ENCODE assay signal across 21 mouse cellular contexts in genomic region chr11:9373160-9373559, GRCm38 (mm10).
DNase-seq lines count a peak whose midpoint lies in the region; ATAC-seq and TF ChIP-seq lines count a peak whose summit lies in the region.
"Had no signal": no experiment of that assay in that cellular context is flagged by ENCODE, and none has a peak within 500 bp of the region (broad histone marks: within the 10 kb centered on the region; RNA-seq: fewer than 3 reads in every experiment).

No protein-coding gene starts in this region.

- no peaks in the 10 kb centered on the region for H3K36me3 ChIP-seq in hindbrain, postnatal 0 days (ENCODE audit: insufficient read depth, low read length)
- H3K36me3 ChIP-seq in hindbrain, embryonic 11.5 days (ENCODE audit: control insufficient read depth, insufficient read depth, low read length), result no peaks in the 10 kb centered on the region
- H3K36me3 ChIP-seq in lung, postnatal 0 days (ENCODE audit: insufficient read depth, low read length), result no peaks in the 10 kb centered on the region
- no peaks in the 10 kb centered on the region for H3K36me3 ChIP-seq in liver, embryonic 16.5 days (ENCODE audit: control insufficient read depth, insufficient read depth)
- H3K36me3 ChIP-seq in forebrain, embryonic 10.5 days (replicated peaks), result no peaks in the 10 kb centered on the region
- H3K36me3 ChIP-seq: limb, embryonic 15.5 days; neural tube, embryonic 13.5 days had no signal

- no peak overlapping the region for H3K4me2 ChIP-seq in hindbrain, postnatal 0 days (ENCODE audit: low read depth, low read length)
- no peak overlapping the region for H3K4me2 ChIP-seq in hindbrain, embryonic 11.5 days (replicated peaks; ENCODE audit: low read depth, low read length)
- H3K4me2 ChIP-seq in lung, postnatal 0 days (replicated peaks; ENCODE audit: low read depth, low read length), result no peak overlapping the region
- H3K4me2 ChIP-seq in liver, embryonic 16.5 days (ENCODE audit: low read depth, low read length), result no peak overlapping the region
- H3K4me2 ChIP-seq: limb, embryonic 15.5 days; neural tube, embryonic 13.5 days had no signal

- H3K9me3 ChIP-seq in hindbrain, postnatal 0 days (ENCODE audit: low read length), result no peaks in the 10 kb centered on the region
- no peaks in the 10 kb centered on the region for H3K9me3 ChIP-seq in hindbrain, embryonic 11.5 days (ENCODE audit: control insufficient read depth, low read length)
- no peaks in the 10 kb centered on the region for H3K9me3 ChIP-seq in lung, postnatal 0 days (ENCODE audit: low read length)
- no peaks in the 10 kb centered on the region for H3K9me3 ChIP-seq in liver, embryonic 16.5 days (replicated peaks; ENCODE audit: control insufficient read depth, low read length)
- H3K9me3 ChIP-seq in forebrain, embryonic 10.5 days, result no peaks in the 10 kb centered on the region
- H3K9me3 ChIP-seq: limb, embryonic 15.5 days; megakaryocyte, embryonic 14.5 days; neural tube, embryonic 13.5 days had no signal

- no peak overlapping the region for H3K27ac ChIP-seq in hindbrain, postnatal 0 days
- H3K27ac ChIP-seq in hindbrain, embryonic 11.5 days (ENCODE audit: low read depth, low read length), result no peak overlapping the region
- no peak overlapping the region for H3K27ac ChIP-seq in lung, postnatal 0 days (ENCODE audit: low read length)
- H3K27ac ChIP-seq in liver, embryonic 16.5 days (ENCODE audit: low read length), result no peak overlapping the region
- no peak overlapping the region for H3K27ac ChIP-seq in forebrain, embryonic 10.5 days
- H3K27ac ChIP-seq: heart, adult 2 months; limb, embryonic 15.5 days; neural tube, embryonic 13.5 days; stomach, postnatal 0 days had no signal

- H3K4me3 ChIP-seq in hindbrain, postnatal 0 days (ENCODE audit: low read length), result no peak overlapping the region
- no peak overlapping the region for H3K4me3 ChIP-seq in hindbrain, embryonic 11.5 days (ENCODE audit: low read depth, low read length)
- no peak overlapping the region for H3K4me3 ChIP-seq in lung, postnatal 0 days (ENCODE audit: low read depth, low read length)
- H3K4me3 ChIP-seq in liver, embryonic 16.5 days (ENCODE audit: low read depth, low read length), result no peak overlapping the region
- no peak overlapping the region for H3K4me3 ChIP-seq in forebrain, embryonic 10.5 days
- H3K4me3 ChIP-seq: erythroblast, embryonic 14.5 days; heart, adult 2 months; limb, embryonic 15.5 days; megakaryocyte, embryonic 14.5 days; neural tube, embryonic 13.5 days had no signal

- DNase-seq in hindbrain, postnatal 0 days (ENCODE audit: low spot score), result peak; percentile 4
- DNase-seq in hindbrain, embryonic 11.5 days (ENCODE audit: low spot score), result no peak
- DNase-seq in lung, postnatal 10 days, result peak; percentile 9
- DNase-seq in lung, postnatal 0 days (ENCODE audit: low spot score), result no peak
- DNase-seq in forebrain, embryonic 10.5 days (ENCODE audit: extremely low spot score, low spot score), result no peak
- DNase-seq: adrenal gland, adult 2 months; cerebellum, adult 11-12 months; forebrain, postnatal 0 days; kidney, adult 11 months; kidney, postnatal 25 days; layer of hippocampus, adult 9-11 months; thymus, postnatal 14 days had no signal

- H3K27me3 ChIP-seq in hindbrain, postnatal 0 days (ENCODE audit: insufficient read depth, low read length), result no peaks in the 10 kb centered on the region
- no peaks in the 10 kb centered on the region for H3K27me3 ChIP-seq in hindbrain, embryonic 11.5 days (ENCODE audit: control insufficient read depth, insufficient read depth, low read length)
- no peaks in the 10 kb centered on the region for H3K27me3 ChIP-seq in lung, postnatal 0 days (replicated peaks; ENCODE audit: insufficient read depth, low read length)
- no peaks in the 10 kb centered on the region for H3K27me3 ChIP-seq in liver, embryonic 16.5 days (ENCODE audit: control insufficient read depth, insufficient read depth, low read depth, low read length)
- no peaks in the 10 kb centered on the region for H3K27me3 ChIP-seq in forebrain, embryonic 10.5 days (ENCODE audit: poor library complexity, severe bottlenecking)
- H3K27me3 ChIP-seq: limb, embryonic 15.5 days; megakaryocyte, embryonic 14.5 days; neural tube, embryonic 13.5 days had no signal

- H3K9ac ChIP-seq in hindbrain, postnatal 0 days (replicated peaks; ENCODE audit: low read length), result no peak overlapping the region
- H3K9ac ChIP-seq in hindbrain, embryonic 11.5 days (ENCODE audit: low read depth, low read length), result no peak overlapping the region
- H3K9ac ChIP-seq in lung, postnatal 0 days (replicated peaks; ENCODE audit: low read depth), result no peak overlapping the region
- no peak overlapping the region for H3K9ac ChIP-seq in liver, embryonic 16.5 days (ENCODE audit: low read depth, low read length)
- H3K9ac ChIP-seq: forebrain, postnatal 0 days; limb, embryonic 15.5 days; neural tube, embryonic 13.5 days had no signal

- 69% methylated on average over 5 of the region's 5 CpGs for WGBS in hindbrain, postnatal 0 days
- 86% methylated on average over 5 of the region's 5 CpGs for WGBS in hindbrain, embryonic 11.5 days
- 24% methylated on average over 5 of the region's 5 CpGs for WGBS in lung, postnatal 0 days
- 19% methylated on average over 5 of the region's 5 CpGs for WGBS in liver, embryonic 16.5 days (ENCODE audit: insufficient replicate concordance)
- WGBS in forebrain, embryonic 10.5 days, result 85% methylated on average over 5 of the region's 5 CpGs

- ATAC-seq in hindbrain, postnatal 0 days, result no peak
- ATAC-seq in hindbrain, embryonic 11.5 days (ENCODE audit: low FRiP score), result no peak
- ATAC-seq in lung, postnatal 0 days, result no peak
- 0 out of 2 replicates have a peak, but pooled peaks have one; percentile 21 for ATAC-seq in liver, embryonic 16.5 days (ENCODE audit: low read depth)
- ATAC-seq in neutrophil, adult 5-6 weeks (ENCODE audit: extremely low read depth, insufficient number of reproducible peaks, low FRiP score, poor library complexity, severe bottlenecking), result peak; percentile 71
- ATAC-seq: forebrain, postnatal 0 days; hindbrain, embryonic 16.5 days had no signal

- TF ChIP-seq CTCF in hindbrain, postnatal 0 days (IDR thresholded peaks at IDR 0.05; ENCODE audit: low read depth), result no peak
- TF ChIP-seq CTCF in lung, postnatal 0 days (IDR thresholded peaks at IDR 0.05), result no peak

- no peak for TF ChIP-seq EP300 in lung, postnatal 0 days (IDR thresholded peaks at IDR 0.05)

- no peaks in the 10 kb centered on the region for H3K4me1 ChIP-seq in hindbrain, postnatal 0 days (ENCODE audit: insufficient read depth, low read length)
- H3K4me1 ChIP-seq in hindbrain, embryonic 11.5 days (replicated peaks; ENCODE audit: control insufficient read depth, insufficient read depth, low read length), result no peaks in the 10 kb centered on the region
- H3K4me1 ChIP-seq in lung, postnatal 0 days (ENCODE audit: insufficient read depth, low read depth, low read length), result no peaks in the 10 kb centered on the region
- no peaks in the 10 kb centered on the region for H3K4me1 ChIP-seq in liver, embryonic 16.5 days (ENCODE audit: control insufficient read depth, low read depth, low read length)
- H3K4me1 ChIP-seq in forebrain, embryonic 10.5 days, result no peaks in the 10 kb centered on the region
- H3K4me1 ChIP-seq: limb, embryonic 15.5 days; neural tube, embryonic 13.5 days had no signal

Comparison
In these comparisons a context has a peak if more than half of its experiments do, and no peak if none do; other contexts are left out.
1. DNase-seq: peak in hindbrain, postnatal 0 days (single experiment) and lung, postnatal 10 days (single experiment); none in hindbrain, embryonic 11.5 days (single experiment), lung, postnatal 0 days (single experiment) and forebrain, embryonic 10.5 days (single experiment).
2. ATAC-seq: peak in liver, embryonic 16.5 days (single experiment) and neutrophil, adult 5-6 weeks (single experiment); none in hindbrain, postnatal 0 days (single experiment), hindbrain, embryonic 11.5 days (single experiment) and lung, postnatal 0 days (single experiment).